Mouse (Mus musculus) fibroblast of lung, adult 2 months (primary cell): ENCODE measurements around the gene Cnpy1.

Experiments
- DNase-seq: peaks from one replicate; pipeline ENCODE4 v3.0.0-alpha.2; 2011; ENCODE audit warnings: low read depth

The Cnpy1 gene

GRCm38 (mm10) chr5:28238876-28239275 lies 6.7 kb downstream of the Cnpy1 start:
- no peak for DNase-seq

- DNase-seq: no peak
Observed at GRCm38 (mm10) chr5:28238152-28238551, 7.5 kb downstream of the Cnpy1 start.

- DNase-seq: no peak
Observed at GRCm38 (mm10) chr5:28237715-28238114, 7.9 kb downstream of the Cnpy1 start.

GRCm38 (mm10) chr5:28237055-28237454 lies 8.6 kb downstream of the Cnpy1 start:
- no peak for DNase-seq

GRCm38 (mm10) chr5:28236098-28236497 lies 9.5 kb downstream of the Cnpy1 start:
- no peak for DNase-seq

- no peak for DNase-seq
Observed at GRCm38 (mm10) chr5:28232101-28232500, 13.5 kb downstream of the Cnpy1 start.

GRCm38 (mm10) chr5:28219596-28219995 lies 26.0 kb downstream of the Cnpy1 start:
- DNase-seq: no peak

- no peak for DNase-seq
Observed at GRCm38 (mm10) chr5:28213441-28213840, 32.2 kb downstream of the Cnpy1 start.

- no peak for DNase-seq
Observed at GRCm38 (mm10) chr5:28211651-28212310, 33.8 kb downstream of the Cnpy1 start.

- DNase-seq: no peak
Observed at GRCm38 (mm10) chr5:28210591-28211550, 34.7 kb downstream of the Cnpy1 start.

- no peak for DNase-seq
Observed at GRCm38 (mm10) chr5:28209549-28210431, 35.8 kb downstream of the Cnpy1 start.

- no peak for DNase-seq
Observed at GRCm38 (mm10) chr5:28208726-28209520, 36.7 kb downstream of the Cnpy1 start.

- no peak for DNase-seq
Observed at GRCm38 (mm10) chr5:28207043-28207442, 38.6 kb downstream of the Cnpy1 start.

- DNase-seq: no peak
Observed at GRCm38 (mm10) chr5:28206448-28206847, 39.2 kb downstream of the Cnpy1 start.

GRCm38 (mm10) chr5:28204678-28205077 lies 40.9 kb downstream of the Cnpy1 start:
- DNase-seq: no peak

- no peak for DNase-seq
Observed at GRCm38 (mm10) chr5:28203086-28203485, 42.5 kb downstream of the Cnpy1 start.

GRCm38 (mm10) chr5:28199089-28199873 lies 46.3 kb downstream of the Cnpy1 start:
- DNase-seq: no peak

- no peak for DNase-seq
Observed at GRCm38 (mm10) chr5:28195473-28195872, 50.1 kb downstream of the Cnpy1 start.

- DNase-seq: no peak
Observed at GRCm38 (mm10) chr5:28192099-28192454, 53.5 kb downstream of the Cnpy1 start.
